Mouse (Mus musculus) embryonic fibroblast, embryonic 13.5 days (primary cell): ENCODE data around the gene Ston2.

Experiments used
- CTCF ChIP-seq: IDR thresholded peaks from 2 replicates; pipeline ENCODE4 v1.5.1; 2011; ENCODE audit warnings: mild to moderate bottlenecking, control low read depth, low read length, moderate library complexity, borderline replicate concordance; ENCODE audit not compliant: insufficient read depth
- POLR2A ChIP-seq: IDR thresholded peaks from 2 replicates; pipeline ENCODE4 v1.6.1; 2011; ENCODE audit warnings: low read depth, mild to moderate bottlenecking, control low read depth, low read length, moderate library complexity

DNA sequence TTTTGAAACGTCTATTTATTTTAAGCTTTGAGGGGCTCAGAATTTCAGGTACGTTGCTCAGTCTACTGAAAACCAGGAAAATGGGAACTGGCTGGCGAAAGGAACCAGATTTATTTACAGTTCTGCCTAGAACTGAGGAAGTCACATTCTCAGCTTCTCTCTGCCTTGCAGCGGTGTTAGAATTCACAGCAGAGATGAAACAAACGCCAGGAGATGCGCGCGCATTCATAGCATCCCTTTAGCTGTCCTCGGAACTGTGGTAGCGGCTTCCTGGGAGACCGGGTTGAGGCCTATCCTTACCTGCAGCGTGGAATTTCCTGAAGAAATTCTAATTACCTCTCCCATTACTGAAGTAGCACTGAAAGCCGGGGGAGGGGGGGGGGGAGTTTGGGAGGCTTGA is 181.5 kb downstream of the Ston2 start:
- TF ChIP-seq CTCF = no peak
- TF ChIP-seq POLR2A = no peak
